Mouse (Mus musculus) gastrocnemius, adult 2 months (tissue): ENCODE results near the gene Sdc4. TPM values are rescaled to one million over a fixed set of nuclear protein-coding genes. Genes with fewer than 3 reads are reported as not detected.
A peak's percentile ranks its signal among the peaks of the same experiment; 100 is the strongest.

Experiments used
- DNase-seq: peaks from one replicate; pipeline ENCODE4 v3.0.0; 2022
- H3K27ac ChIP-seq: fragments of 200-600 bp; 2 replicates; pipeline ENCODE4 v1.8.1; 2022; ENCODE audit warnings: mild to moderate bottlenecking
- H3K4me3 ChIP-seq: fragments of 200-600 bp; 2 replicates; pipeline ENCODE4 v1.8.1; 2022; ENCODE audit warnings: mild to moderate bottlenecking, moderate library complexity
- CTCF ChIP-seq: fragments of 200-600 bp; IDR thresholded peaks from 2 replicates; pipeline ENCODE4 v1.8.1; 2022; ENCODE audit warnings: antibody characterized with exemption, mild to moderate bottlenecking, moderate library complexity
- intact Hi-C: fragments of 180-260 bp; cut with DNase I; formaldehyde crosslinking; loops from one replicate; pipeline ENCODE4 v1.15.1; 2025
- total RNA-seq, 2 experiments: library from RNA; stranded (reverse); gene quantifications; 2 replicates each; pipeline ENCODE4 v1.2.3; 2021

The Sdc4 gene
- total RNA-seq, 2 experiments from 2014 or later: 39.8 to 95.4 TPM

- intact Hi-C loops: no loop called here
- no peak for DNase-seq
- H3K4me3 ChIP-seq: no peak overlapping the region
- TF ChIP-seq CTCF: no peak
- H3K27ac ChIP-seq: 0 out of 2 replicates have a peak overlapping the region, but pooled peaks have one; percentile 28
Observed at GRCm38 (mm10) chr2:164424406-164424805, 19.3 kb downstream of the Sdc4 start.

- TF ChIP-seq CTCF: no peak
- H3K4me3 ChIP-seq: no peak overlapping the region
- DNase-seq: peak; percentile 50
- peak overlapping the region; percentile 67 for H3K27ac ChIP-seq
- intact Hi-C loops: no loop called here
Observed at GRCm38 (mm10) chr2:164423464-164423863, 20.2 kb downstream of the Sdc4 start.

GRCm38 (mm10) chr2:164422675-164423393 lies 20.9 kb downstream of the Sdc4 start:
- no peak overlapping the region for H3K4me3 ChIP-seq
- intact Hi-C loops: no loop called here
- no peak for TF ChIP-seq CTCF
- peak; percentile 48 for DNase-seq
- H3K27ac ChIP-seq: peak overlapping the region; percentile 67

GRCm38 (mm10) chr2:164421979-164422378 lies 21.7 kb downstream of the Sdc4 start:
- Histone ChIP-seq H3K27ac (peak overlapping the region; percentile 67), H3K4me3 (no peak overlapping the region)
- TF ChIP-seq CTCF: no peak
- intact Hi-C loops: no loop called here
- DNase-seq: no peak

DNA sequence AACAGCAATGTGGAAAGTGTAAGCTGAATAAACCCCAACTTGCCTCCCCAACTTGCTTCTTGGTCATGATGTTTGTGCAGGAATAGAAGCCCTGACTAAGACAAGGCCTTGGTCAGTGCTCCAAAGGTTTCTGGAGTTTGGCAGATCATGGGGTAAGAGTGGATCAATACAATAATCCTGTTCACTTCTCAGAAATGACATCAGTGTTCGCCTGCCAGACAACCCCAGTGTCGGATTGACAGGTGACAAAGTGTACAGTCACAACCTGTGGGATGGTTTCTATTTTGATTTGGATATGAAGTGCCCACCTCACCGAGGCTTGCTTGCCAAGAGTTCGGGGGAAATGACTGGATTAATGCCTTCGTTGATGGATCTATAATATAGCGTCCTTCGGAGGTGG lies 22.4 kb downstream of the Sdc4 start:
- H3K27ac ChIP-seq: peak overlapping the region; percentile 67; the same call in 1 of the 2 replicates
- H3K4me3 ChIP-seq: no peak overlapping the region
- DNase-seq: no peak
- TF ChIP-seq CTCF: no peak
- intact Hi-C loops: no loop called here

GRCm38 (mm10) chr2:164419489-164419888 lies 24.2 kb downstream of the Sdc4 start:
- intact Hi-C loops: no loop called here
- H3K27ac ChIP-seq: no peak overlapping the region
- no peak for DNase-seq
- no peak for TF ChIP-seq CTCF
- no peak overlapping the region for H3K4me3 ChIP-seq

GRCm38 (mm10) chr2:164418308-164418875 lies 25.3 kb downstream of the Sdc4 start:
- intact Hi-C loops: no loop called here
- no peak for DNase-seq
- no peak overlapping the region for H3K27ac ChIP-seq
- no peak overlapping the region for H3K4me3 ChIP-seq
- TF ChIP-seq CTCF: no peak

DNA sequence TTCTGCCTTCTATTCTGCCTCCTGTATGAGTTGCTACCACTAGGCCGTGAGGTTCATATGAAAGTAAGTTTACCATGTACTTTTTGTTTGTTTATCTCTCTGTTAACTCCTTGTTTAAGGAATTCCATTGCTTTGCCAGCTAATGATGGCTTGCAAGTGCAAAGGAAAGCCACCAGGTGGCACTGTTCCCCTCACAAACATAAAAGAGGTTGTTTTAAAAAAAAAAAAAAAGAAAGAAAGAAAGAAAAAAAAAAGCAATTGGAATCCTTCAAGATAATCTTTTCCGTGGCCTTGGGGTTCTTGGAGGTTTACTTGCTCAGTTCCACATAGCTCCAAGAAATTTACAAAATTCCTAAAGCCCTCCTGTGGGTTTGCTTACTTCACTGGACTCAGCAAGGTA lies 26.5 kb downstream of the Sdc4 start:
- no peak overlapping the region for H3K4me3 ChIP-seq
- no peak for DNase-seq
- intact Hi-C loops: loop anchor here (1.0 to 2.0 kb wide), 2 partner anchors 40 to 102 kb away; no protein-coding TSS in a partner anchor
- TF ChIP-seq CTCF: peak; percentile 94
- H3K27ac ChIP-seq: 0 out of 2 replicates have a peak overlapping the region, but pooled peaks have one; percentile 16

- no peak for DNase-seq
- TF ChIP-seq CTCF: no peak
- Histone ChIP-seq H3K27ac (no peak overlapping the region), H3K4me3 (no peak overlapping the region)
- intact Hi-C loops: no loop called here
Observed at GRCm38 (mm10) chr2:164414581-164414980, 29.1 kb downstream of the Sdc4 start.

- DNase-seq: no peak
- Histone ChIP-seq H3K27ac (no peak overlapping the region), H3K4me3 (no peak overlapping the region)
- intact Hi-C loops: no loop called here
- TF ChIP-seq CTCF: no peak
Observed at GRCm38 (mm10) chr2:164414167-164414566, 29.5 kb downstream of the Sdc4 start.

DNA sequence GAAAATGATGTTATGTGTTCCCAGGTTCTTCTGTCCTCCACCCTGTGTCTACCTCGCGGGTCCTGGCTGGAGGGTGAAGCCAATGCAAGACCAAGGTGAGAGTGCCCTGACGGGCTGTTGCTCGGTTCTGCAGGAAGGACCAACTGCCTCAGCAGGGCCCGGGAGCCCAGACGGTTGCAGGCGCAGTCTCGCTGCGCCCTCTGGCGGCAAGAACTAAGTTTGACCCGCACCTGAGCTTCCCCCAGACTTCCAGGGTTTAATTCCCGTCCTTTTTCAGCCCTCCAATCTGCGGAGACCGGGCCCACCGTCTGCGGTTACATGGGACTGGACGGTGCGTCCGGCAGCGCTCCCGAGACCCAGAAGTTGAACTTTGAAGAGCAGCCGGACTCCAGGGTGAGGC lies 36.0 kb downstream of the Sdc4 start:
- no peak overlapping the region for H3K27ac ChIP-seq
- peak; percentile 78 for DNase-seq
- intact Hi-C loops: loop anchor here (2.0 kb wide), 1 partner anchor 303 kb away; no protein-coding TSS in a partner anchor
- TF ChIP-seq CTCF: peak; percentile 90
- H3K4me3 ChIP-seq: no peak overlapping the region

GRCm38 (mm10) chr2:164405519-164405918 lies 38.2 kb downstream of the Sdc4 start:
- no peak for DNase-seq
- no peak overlapping the region for H3K4me3 ChIP-seq
- intact Hi-C loops: no loop called here
- no peak for TF ChIP-seq CTCF
- no peak overlapping the region for H3K27ac ChIP-seq

- H3K27ac ChIP-seq: peak within 1 kb of the TSS; percentile 62
- no peak for DNase-seq
- intact Hi-C loops: no loop called here
Observed at GRCm38 (mm10) chr2:164405060-164405459, 38.6 kb downstream of the Sdc4 start, which contains the start of gene Matn4. Matn4 (minus strand) TSS chr2:164405160.

More at GRCm38 (mm10) chr2:164405060-164405459, 38.6 kb downstream of the Sdc4 start, which contains the start of gene Matn4:
- TF ChIP-seq CTCF: no peak
- peak within 1 kb of the TSS; percentile 69 for H3K4me3 ChIP-seq
